Mouse (Mus musculus): Measurements from ENCODE around the gene Fam221b.

The Fam221b gene

GRCm38 (mm10) chr4:43668782-43669427 lies at the start of gene Fam221b, which contains the start of gene Tmem8b:
Fam221b (minus strand) TSS chr4:43669145.
Tmem8b (plus strand) TSS chr4:43668971.
- DNase-seq = peak; percentile 91 to 92

DNA sequence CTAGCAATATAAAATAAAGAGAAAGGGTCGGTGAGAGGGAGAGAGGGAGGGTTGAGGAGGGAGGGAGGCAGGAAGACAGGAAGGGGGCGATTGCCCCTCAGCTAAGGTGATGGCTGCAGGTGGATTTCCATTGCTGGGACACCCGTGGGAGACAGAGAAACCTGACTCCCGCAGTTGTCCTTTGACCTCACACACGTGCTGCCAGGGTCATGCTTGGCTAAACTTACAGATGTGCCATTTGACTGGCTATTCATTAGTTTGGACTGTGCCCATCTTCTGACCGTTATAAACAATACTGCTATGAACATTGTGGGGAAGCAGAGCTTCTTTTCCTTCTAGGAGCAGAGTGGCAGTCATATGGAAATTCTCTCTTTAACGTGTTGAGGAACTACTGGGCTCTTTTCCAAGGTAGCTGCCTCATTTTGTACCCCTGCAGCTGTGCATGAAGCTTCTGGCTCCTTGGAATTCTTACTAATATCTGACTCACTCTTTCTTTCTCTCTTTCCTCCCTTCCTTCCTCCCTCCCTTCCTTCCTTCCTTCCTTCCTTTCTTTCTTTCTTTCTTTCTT lies 44.8 kb upstream of the Fam221b start:
- peak; percentile 59 to 79 for DNase-seq

GRCm38 (mm10) chr4:43711821-43712220 lies 42.9 kb upstream of the Fam221b start:
- peak; percentile 51 to 86 for DNase-seq

DNA sequence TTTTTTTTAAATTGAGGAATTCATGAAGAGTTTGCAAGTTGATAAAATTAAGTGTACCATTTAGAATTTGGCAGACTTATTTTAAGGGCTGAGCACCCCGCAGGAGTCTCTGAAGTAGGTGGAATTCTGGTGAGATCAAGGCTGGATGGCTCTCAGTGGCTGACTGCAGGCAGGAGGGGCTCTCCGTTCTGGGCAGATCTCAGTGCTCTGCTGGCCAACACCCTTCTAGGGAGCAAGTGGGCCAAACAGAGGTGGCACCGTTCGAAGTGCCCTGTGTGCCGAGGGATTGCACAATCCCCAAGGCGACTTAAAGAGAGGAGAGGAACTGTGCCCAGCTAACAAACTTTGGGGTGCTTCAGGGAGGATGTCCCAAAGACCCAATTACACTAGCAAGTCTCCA lies 40.9 kb upstream of the Fam221b start, which contains the start of gene Olfr71:
TSS of gene Olfr71 (minus strand) at position 387 of the 400 bp plus-strand sequence.
- peak in 1 of 2 experiments; percentile 34 for DNase-seq

- no peak for DNase-seq
Observed at GRCm38 (mm10) chr4:43705991-43706390, 37.0 kb upstream of the Fam221b start.

GRCm38 (mm10) chr4:43703851-43704250 lies 34.9 kb upstream of the Fam221b start:
- peak in 1 of 2 experiments; percentile 30 for DNase-seq

DNA sequence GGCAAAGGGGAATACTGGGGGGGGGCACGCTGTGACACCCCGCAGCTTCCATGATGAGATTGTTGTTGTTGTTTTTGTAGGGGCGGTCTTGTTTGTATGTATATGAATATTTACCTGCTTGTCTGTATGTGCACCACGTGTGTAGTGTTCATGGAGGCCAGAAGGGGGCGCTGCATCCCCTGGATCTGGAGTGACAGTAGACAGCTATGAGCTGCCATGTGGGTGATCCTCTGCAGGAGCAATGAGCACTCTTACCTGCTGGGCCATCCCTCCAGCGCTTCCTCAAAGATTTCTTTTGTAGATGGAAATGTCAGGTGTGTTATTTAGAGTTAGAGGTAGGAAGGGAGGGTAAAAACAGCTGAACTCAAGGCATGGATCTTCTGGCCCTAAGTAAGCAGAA lies 34.5 kb upstream of the Fam221b start:
- DNase-seq = no peak

DNA sequence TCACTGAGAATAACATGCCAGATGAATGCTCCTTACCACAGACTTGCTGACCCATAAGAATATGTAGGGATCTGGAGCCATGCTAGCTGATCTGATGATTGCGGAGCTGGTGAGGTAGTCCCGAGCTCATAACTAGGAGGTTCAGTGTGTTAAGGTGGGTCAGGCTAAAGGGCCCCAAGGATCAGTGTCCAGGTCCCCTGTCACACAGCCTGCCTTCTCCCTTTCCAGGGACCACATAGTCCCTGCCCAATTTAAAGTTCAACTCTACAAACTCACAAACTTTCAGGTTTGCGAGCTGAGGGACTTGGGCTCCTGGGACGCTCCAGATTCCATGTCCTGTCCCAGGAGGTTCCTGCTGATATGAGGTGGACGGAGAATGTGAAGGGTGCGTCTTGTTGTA lies 31.8 kb upstream of the Fam221b start, which contains the start of gene Olfr70:
TSS of gene Olfr70 (minus strand) at position 101 of the 400 bp plus-strand sequence.
- DNase-seq = no peak

- no peak for DNase-seq
Observed at GRCm38 (mm10) chr4:43696561-43696960, 27.6 kb upstream of the Fam221b start.

DNA sequence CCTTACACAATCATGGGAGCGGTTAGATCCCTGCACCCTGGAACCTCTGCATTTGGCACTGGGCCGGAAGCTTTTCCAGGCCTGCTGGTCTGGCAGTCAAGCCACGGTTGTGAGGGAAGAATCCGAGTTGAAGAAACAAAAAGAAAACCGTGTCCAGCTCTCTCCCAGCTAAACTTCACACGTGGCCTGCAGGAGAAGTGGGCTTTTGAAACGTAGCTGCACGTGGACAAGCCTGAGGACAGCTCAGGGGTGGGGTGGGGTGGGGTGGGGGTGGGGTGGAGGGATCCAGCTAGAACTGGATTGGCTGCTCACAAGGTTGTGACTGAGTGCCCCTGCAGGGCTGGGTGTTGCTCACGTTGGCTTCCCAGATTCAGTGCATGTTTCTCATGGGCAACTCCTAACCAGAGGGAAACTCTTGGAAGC lies 26.3 kb upstream of the Fam221b start:
- peak; percentile 47 to 60 for DNase-seq

DNA sequence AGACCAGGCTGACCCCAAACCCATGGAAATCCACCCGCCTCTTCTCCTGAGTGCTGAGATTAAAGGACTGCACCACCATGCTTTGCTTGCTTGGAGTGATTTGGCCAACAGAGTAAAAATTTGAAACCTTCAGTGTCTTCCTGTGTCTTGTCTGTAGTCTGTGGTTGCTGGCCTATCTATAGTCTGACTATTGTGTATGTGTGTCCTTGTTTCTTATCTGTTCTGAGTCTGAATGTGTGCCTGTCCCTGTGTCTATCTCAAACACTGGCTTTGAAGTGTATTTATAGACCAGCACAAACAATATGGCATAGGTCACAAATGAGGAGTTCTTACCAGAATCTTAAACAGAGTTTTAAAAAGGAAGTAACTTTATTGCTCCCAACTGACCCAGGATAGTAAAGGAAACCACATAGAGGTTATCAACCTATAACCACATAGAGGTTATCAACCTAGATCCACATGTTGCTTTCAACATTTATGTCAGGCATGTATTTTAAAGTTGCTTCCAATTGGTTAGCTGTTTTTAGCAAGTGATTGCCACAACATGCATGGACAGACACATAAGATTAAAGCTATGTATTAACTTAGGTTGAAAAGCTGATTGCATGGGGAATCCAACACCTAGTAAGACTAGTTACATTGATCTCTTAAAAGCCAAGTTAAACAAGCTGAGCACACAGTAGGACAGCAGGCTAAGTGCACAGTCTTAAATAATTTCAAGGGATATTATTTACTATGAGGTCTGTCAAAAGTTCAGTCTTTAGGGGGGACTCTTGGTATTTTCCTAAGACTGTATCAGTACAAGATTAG lies 25.7 kb upstream of the Fam221b start:
- no peak for DNase-seq

DNA sequence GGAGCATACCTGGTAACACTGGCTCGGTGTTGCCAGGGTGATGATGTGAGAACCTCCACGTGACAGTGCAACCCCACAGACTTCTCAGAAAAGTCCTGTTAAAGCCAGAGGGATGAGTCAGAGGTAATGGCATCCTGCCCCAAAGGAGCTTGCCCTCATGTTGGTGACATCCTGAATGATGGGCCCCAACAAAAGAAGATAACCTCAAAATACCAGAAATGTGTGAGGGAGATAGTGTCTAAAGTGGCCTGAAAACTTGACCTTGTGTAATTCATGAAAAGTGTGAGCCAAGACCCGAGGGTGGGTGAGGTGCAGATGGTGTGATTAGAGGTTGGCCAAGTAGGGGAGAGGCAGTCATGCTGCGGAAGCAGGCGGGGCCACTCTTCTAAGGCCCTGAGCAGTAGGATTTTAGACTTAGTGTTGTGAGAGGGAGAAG lies 24.9 kb upstream of the Fam221b start:
- DNase-seq = no peak

DNA sequence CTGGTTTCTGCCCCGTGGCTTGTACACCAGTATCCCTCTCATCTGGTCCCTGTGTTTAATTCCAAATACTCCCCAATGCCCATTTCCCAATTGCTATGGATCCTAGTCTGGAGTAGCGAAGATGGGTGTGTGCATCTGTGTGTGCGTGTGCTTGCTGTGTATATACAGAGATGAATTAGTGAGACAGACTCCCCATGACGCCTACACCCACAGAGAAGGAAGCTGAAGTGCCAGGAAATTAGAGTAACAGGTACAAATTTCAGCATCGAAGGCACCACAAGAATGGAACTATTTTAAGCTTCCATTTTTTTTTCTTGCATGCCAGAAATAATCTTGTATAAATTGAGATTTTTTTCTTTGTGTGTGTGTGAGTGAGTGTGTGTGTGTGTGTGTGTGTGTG lies 22.1 kb upstream of the Fam221b start:
- no peak for DNase-seq

- DNase-seq = no peak
Observed at GRCm38 (mm10) chr4:43690021-43690420, 21.1 kb upstream of the Fam221b start.

- DNase-seq = peak in 1 of 2 experiments; percentile 21
Observed at GRCm38 (mm10) chr4:43679416-43680043, 10.6 kb upstream of the Fam221b start.

DNA sequence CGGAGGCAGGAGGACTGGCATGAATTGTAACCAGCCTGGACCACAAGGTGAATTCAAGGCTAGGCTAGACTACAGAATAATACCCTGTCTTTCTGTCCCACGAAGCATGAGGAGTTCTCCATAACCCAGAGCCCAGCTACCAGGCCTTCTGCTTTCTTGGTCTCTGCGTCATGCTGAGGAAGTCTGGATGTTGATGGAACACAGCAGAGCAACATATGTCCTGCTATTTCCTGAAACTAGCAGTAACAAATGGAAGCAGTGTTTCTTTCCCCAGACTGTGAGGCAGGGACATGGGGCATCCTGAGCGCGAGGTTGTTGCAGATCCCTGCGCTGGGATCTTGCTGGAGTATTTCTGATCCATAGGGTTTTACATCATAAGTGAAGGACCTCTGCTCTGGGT lies 9.6 kb upstream of the Fam221b start:
- no peak for DNase-seq

GRCm38 (mm10) chr4:43675608-43676007 lies 6.7 kb upstream of the Fam221b start:
- DNase-seq = no peak

DNA sequence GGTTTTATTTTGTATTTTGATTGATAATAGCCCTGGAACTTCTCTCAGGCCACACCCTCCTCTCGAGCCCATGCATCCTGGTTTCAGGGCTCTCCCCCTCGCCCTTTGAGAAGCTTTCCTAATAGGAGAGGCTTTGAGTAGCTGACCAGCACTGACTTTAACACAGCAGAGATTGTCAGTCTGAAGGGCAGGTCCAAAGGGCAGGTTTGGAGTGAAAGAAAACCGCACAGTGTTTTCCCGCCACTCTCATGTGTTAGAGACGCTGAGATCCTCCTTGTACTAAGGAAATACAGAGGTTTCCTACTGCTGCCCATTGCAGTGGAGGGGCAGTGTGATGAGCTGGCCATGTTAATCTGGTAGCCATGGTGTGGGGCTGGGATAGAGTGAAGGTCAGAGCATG lies 6.0 kb upstream of the Fam221b start:
- peak in 1 of 2 experiments; percentile 36 for DNase-seq

GRCm38 (mm10) chr4:43673703-43674102 lies 4.8 kb upstream of the Fam221b start:
- DNase-seq = no peak

GRCm38 (mm10) chr4:43672070-43672469 lies 3.1 kb upstream of the Fam221b start:
- DNase-seq = peak; percentile 82 to 95

DNA sequence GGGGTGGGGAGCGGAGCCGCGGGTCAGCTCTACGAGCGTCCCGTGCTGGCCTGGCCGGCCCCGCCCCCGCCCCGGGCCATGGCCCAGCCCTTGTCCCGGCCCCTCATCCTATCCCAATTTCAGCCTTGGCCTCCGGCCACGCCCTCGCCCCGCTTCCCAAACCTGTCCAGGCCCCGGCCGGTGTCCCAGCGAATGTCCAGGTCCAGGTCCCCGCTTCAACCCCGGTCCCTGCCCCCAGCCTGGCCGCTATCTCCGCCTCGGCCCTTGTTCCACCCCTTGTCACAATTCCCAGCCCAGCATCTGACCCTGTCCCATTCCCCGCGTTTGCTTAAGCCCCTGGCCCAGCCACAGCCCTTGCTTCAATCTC lies 466 bp upstream of the Fam221b start:
- peak in 1 of 2 experiments; percentile 71 for DNase-seq

DNA sequence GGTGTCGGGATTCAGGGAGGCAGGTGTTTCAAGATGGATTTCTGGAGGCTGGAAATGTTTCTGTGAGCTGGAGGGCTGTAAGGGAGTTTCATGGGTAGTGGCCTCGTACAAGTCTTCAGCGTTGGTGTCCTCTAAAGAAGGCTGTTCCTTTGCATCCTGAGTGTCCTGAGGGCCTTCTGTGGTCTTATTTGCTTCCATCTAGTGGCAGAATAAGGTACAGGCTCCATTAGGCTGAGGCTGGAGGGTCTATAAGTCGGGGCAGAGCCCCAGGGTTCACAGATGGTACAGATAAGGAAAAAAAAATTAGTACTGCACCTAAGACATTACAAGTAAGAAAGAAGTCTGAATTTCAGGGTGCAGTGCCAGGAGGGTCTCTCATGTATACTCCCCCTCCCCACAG lies 2.5 kb downstream of the Fam221b start:
- no peak for DNase-seq

- no peak for DNase-seq
Observed at GRCm38 (mm10) chr4:43657146-43657545, 11.8 kb downstream of the Fam221b start.
